In the genomic region with DNA sequence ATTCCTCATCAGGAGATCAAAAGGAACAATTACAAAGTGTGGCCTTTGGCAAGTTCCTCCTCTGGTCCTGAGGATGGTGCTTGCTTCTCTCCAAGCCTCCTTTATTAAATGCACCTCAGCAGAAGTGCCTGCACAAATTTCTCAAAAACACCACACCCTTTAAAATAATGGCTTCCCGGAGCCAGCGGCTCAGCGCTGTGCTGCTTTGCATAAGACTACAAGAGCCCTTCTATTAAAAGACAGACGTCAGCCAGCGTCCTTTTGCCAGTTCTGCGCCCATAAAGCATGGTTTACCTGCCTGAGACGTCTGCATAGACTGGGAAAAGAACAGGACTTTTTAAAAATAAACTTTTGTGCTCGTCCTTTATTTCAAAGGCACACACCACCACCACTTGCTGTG, we compare ENCODE assay signal across 23 mouse cellular contexts. TPM values are rescaled to one million over a fixed set of nuclear protein-coding genes. Genes with fewer than 3 reads are reported as not detected.
"Had no signal": no experiment of that assay in that cellular context is flagged by ENCODE, and none has a peak within 500 bp of the region (broad histone marks: within the 10 kb centered on the region; RNA-seq: fewer than 3 reads in every experiment).

No protein-coding gene starts in this region.

- H3K9me3 ChIP-seq: limb, embryonic 12.5 days; liver, embryonic 13.5 days; lung, embryonic 15.5 days; midbrain, embryonic 13.5 days; neural tube, embryonic 12.5 days had no signal

- H3K4me3 ChIP-seq: left cerebral cortex, adult 2 months; limb, embryonic 12.5 days; liver, embryonic 13.5 days; lung, embryonic 15.5 days; midbrain, embryonic 13.5 days; neural tube, embryonic 12.5 days had no signal

- H3K9ac ChIP-seq: limb, embryonic 12.5 days; liver, embryonic 13.5 days; liver, postnatal 0 days; lung, embryonic 15.5 days; midbrain, embryonic 13.5 days; neural tube, embryonic 12.5 days had no signal

- DNase-seq: kidney, adult 18-20 months; kidney, postnatal 10 days; liver, embryonic 13.5 days; liver, postnatal 0 days; lung, postnatal 36 days; right cerebral cortex, postnatal 4 days; spleen, adult 18-20 months; thymus, adult 2 months; thymus, postnatal 25 days had no signal

- H3K4me1 ChIP-seq: neural tube, embryonic 12.5 days had no signal

- ATAC-seq: liver, postnatal 0 days; midbrain, embryonic 13.5 days had no signal

- H3K4me2 ChIP-seq: limb, embryonic 12.5 days; liver, embryonic 13.5 days; lung, embryonic 15.5 days; midbrain, embryonic 13.5 days; neural tube, embryonic 12.5 days had no signal

- H3K27ac ChIP-seq: left cerebral cortex, adult 2 months; limb, embryonic 12.5 days; liver, embryonic 13.5 days; lung, embryonic 15.5 days; midbrain, embryonic 13.5 days; neural tube, embryonic 12.5 days had no signal

- H3K27me3 ChIP-seq: limb, embryonic 12.5 days; liver, embryonic 13.5 days; lung, embryonic 15.5 days; midbrain, embryonic 13.5 days; neural tube, embryonic 12.5 days had no signal

- H3K36me3 ChIP-seq: limb, embryonic 12.5 days; liver, embryonic 13.5 days; lung, embryonic 15.5 days; midbrain, embryonic 13.5 days; neural tube, embryonic 12.5 days had no signal

RNA-seq across cellular contexts. Expression of a gene that starts 49.1 kb away (rescaled TPM):
- total RNA-seq: layer of hippocampus, postnatal 25 days; left cerebral cortex, adult 2 months; left cerebral cortex, postnatal 14 days; megakaryocyte progenitor cell, adult 5-6 weeks; monocyte, adult 5-6 weeks; neutrophil, adult 5-6 weeks had no signal
- polyA plus RNA-seq: kidney, embryonic 14.5 days; limb, embryonic 12.5 days; lung, embryonic 15.5 days; midbrain, embryonic 13.5 days; neural tube, embryonic 12.5 days; stomach, embryonic 14.5 days; thymus, adult 2 months; urinary bladder, adult 2 months had no signal

RNA-seq across cellular contexts. Expression of a gene that starts 55.1 kb away (rescaled TPM):
- total RNA-seq: layer of hippocampus, postnatal 25 days; left cerebral cortex, adult 2 months; left cerebral cortex, postnatal 14 days; megakaryocyte progenitor cell, adult 5-6 weeks; monocyte, adult 5-6 weeks; neutrophil, adult 5-6 weeks had no signal
- polyA plus RNA-seq: limb, embryonic 12.5 days; lung, embryonic 15.5 days; midbrain, embryonic 13.5 days; neural tube, embryonic 12.5 days; stomach, embryonic 14.5 days; testis, adult 2 months; thymus, adult 2 months; urinary bladder, adult 2 months had no signal
